Mouse (Mus musculus) R1 (cell line): Measurements from ENCODE around the gene Bpgm.
A peak's percentile ranks its signal among the peaks of the same experiment; 100 is the strongest.

Experiments used
- DNase-seq: peaks from one replicate; pipeline ENCODE4 v3.0.0-alpha.2; 2018; ENCODE audit warnings: low read depth, low spot score

Bpgm gene

DNA sequence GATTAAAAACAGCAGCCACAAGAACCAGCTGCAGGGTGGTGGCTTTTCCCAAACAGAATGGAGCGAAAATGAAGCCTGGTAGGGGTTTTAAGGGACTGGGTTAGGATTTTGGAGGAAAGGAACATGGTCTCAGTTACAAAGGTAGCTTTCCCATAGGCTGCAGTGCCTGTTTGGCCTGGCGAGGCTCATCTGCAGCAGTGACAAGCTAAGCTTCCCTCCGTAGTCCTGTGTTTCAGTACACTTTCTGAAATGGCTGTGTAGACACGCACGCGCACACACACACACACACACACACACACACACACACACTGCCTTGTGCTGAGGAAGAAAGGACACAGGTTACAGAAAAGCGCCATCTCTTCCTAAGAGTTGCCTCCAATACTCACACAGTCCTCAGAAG is 7.8 kb downstream of the Bpgm start:
- no peak for DNase-seq

DNA sequence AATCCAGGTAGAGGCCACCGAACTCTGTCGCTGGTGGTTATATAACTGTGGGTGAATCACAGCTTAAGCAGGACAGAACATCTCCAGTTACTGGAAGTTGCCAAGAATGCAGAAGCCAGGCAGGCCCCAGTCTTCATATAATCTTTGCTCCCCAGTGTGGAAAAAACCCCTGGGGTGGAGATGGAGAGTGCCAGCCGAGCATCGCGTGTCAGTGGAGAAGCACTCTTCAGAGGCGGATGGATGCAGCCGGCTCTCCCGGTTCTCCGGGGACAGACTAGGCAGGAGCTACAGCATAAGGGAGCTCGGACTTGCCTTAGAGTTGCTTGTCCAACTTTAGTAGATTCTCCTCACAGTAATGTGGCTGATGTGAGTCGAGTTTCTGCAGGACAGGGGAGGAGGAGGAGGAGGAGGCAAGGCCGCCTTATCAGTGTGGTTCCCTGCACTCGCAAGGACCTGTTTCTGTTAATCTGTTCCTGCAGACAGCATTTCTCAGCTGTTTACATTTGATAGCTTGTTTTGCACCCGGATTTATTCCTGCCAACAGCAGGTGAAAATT is 10.1 kb downstream of the Bpgm start:
- no peak for DNase-seq

GRCm38 (mm10) chr6:34493327-34494095 is 17.5 kb downstream of the Bpgm start:
- no peak for DNase-seq

- no peak for DNase-seq
Measured at GRCm38 (mm10) chr6:34495140-34495551, 19.1 kb downstream of the Bpgm start.

GRCm38 (mm10) chr6:34497991-34498625 is 22.1 kb downstream of the Bpgm start:
- DNase-seq = no peak

GRCm38 (mm10) chr6:34502291-34502690 is 26.3 kb downstream of the Bpgm start:
- no peak for DNase-seq

- DNase-seq = no peak
Measured at GRCm38 (mm10) chr6:34505957-34506356, 29.9 kb downstream of the Bpgm start.

GRCm38 (mm10) chr6:34507581-34507980 is 31.6 kb downstream of the Bpgm start:
- DNase-seq = no peak

DNA sequence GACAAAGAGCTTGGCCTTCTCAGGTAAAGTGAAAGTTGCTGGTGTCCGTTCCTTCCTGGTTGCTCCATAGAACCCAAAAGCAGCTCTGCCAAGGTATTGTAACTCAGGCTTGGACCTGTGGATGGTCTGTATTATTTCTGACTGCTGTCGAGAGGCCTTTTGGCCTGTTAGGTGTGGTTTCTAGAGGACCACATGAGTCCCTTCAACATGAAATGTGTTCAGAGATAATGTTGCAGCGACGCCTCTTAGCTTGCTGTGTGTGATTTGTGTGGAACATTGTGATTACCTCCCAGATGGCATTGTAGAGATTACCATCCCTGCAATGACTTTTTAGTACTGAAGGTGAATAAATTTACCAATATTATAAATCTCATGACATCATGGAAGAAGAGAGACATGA is 32.0 kb downstream of the Bpgm start:
- DNase-seq = no peak

- no peak for DNase-seq
Measured at GRCm38 (mm10) chr6:34510277-34510676, 34.3 kb downstream of the Bpgm start.

DNA sequence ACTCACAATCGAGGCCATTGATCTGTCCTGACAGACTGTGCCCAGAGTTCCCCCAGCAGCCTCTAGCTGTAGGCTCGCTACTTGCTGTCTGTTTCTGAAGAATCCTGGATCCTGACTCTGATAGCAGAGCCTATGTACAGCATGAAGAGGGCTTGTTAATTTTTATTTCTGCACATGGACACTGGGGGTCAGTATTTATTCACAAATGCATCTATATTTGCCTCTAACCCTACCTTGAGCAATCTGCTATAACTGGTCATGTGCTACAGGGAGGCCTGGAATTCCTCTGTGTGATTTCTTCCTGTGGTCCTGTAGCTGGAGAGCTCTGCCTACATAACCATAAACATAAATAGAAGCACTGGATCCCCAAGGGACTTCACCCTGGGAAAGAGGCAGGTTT is 35.4 kb downstream of the Bpgm start:
- peak; percentile 68 for DNase-seq

DNA sequence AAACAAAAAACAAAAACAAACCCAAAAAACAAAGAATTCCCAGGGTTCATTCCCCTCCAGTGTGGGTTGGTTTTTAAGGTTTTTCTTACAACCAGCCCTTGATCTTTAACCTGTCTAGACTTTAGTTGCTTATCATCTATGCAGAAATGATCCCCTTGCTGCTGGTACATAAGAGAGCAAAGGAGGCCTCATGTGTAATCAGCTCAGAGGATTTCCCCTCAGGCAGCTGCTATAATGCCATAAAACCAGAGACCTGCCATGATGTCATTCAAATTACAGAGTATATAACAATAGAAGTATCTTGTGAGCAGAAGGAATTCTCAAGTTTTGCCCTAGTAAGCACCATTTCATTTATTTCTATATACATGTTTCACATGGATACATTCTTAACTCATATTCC is 36.7 kb downstream of the Bpgm start:
- no peak for DNase-seq

DNA sequence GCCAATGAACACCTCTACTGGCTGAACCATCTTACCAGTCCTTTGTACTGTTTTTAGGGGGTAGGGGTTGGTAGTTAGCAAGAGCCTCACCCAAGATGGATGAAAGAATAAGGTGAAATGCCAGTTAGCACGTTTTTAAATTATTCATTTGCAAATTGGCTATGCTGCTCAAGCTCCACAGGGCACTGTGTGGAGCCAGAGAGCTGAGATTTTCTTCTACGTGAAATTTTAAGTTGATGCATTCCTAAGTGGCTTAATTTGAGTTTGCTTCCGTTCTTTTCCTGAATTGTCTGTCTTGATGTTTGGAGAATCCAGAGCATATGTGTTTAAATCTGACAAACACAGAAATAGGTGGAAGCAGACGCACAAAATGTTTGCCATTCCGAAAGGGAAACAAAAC is 38.6 kb downstream of the Bpgm start:
- no peak for DNase-seq

DNA sequence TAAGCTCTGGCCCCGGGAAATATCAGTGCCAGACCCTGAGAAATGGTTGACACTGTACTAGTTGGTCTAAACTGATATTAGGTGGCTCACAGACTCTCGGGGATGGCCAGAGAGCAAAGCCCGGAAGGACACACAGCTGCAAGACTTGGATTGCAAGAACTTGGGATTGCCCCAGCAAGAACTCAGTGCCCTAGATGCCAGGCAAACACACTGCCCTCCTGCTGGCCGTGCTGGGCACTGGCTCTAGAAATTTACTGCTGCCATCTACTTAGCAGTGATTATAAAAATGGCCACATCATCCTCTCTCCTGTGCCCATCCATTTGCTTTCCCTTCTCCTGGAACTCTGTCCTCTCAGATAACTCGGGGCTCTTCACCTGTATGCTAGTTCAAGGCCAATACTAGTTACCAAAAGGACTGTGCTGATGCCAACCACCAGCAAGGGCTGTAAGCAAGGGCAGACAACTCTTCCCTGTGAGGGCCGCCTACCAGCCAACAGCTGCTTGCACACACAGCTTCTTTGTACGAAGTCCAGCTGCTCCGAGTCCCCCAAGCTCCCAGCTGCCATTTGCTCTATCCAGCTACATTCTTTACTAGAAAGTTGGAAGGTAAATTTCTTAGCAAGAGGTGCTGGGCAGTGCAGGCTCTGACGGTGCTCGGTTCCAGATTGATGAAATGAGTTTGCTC is 39.2 kb downstream of the Bpgm start:
- no peak for DNase-seq

GRCm38 (mm10) chr6:34515783-34516099 is 39.7 kb downstream of the Bpgm start:
- no peak for DNase-seq

DNA sequence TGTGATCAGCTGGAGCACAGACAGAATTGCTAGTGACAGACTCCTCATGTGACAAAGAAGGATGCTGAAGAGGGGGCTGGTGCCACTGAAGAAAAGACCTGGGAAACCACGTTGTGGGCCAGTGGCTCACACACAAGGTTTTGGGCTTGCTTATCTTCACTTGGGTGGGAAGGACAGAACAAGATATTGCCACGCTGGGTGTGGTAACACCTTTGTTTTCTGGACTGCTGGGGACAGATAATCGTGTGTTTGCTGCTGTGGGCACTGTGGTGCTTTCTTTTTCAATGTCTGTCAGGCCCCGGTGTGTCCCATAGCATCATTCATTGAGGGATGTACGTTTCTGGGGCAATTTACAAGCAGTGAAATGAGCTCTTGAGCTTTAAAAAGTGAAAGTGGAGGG is 41.7 kb downstream of the Bpgm start:
- no peak for DNase-seq

- no peak for DNase-seq
Measured at GRCm38 (mm10) chr6:34519087-34519486, 43.1 kb downstream of the Bpgm start.

DNA sequence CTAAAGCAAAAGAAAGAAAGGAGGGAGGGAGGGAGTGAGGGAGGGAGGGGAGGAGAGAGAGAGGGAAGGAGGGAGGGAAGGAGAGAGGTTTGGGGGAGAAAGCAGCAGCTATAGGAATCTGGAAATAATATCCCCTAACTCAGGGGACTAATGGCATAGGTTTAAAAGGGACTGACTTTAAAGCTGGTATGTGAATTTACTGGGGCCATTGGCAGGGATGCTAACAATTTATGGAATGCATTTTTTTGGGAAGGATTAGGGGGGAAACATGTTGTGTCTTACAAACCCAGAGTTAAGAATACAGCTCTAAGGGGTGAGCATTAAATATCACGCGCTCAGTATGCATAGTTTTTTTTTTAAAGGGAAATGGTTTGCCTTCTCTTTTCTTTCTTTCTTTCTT is 44.5 kb downstream of the Bpgm start:
- DNase-seq = no peak

DNA sequence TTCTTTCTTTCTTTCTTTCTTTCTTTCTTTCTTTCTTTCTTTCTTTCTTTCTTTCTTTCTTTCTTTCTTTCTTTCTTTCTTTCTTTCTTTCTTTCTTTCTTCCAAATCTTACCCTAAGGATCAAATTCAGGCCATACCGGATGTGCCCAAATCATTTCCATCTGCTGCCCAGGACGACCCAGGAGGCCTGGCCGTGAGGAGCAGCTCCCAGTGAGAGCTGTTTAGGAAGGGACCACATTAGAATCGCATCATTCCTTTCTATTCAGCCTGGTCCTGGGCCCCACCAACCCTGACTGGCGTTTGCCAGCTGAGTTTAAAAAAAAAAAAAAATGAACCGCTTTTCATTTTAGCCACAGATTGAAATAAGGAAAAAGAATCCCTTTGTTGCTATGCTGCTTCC is 44.9 kb downstream of the Bpgm start:
- no peak for DNase-seq

GRCm38 (mm10) chr6:34523476-34523875 is 47.5 kb downstream of the Bpgm start:
- DNase-seq = no peak

DNA sequence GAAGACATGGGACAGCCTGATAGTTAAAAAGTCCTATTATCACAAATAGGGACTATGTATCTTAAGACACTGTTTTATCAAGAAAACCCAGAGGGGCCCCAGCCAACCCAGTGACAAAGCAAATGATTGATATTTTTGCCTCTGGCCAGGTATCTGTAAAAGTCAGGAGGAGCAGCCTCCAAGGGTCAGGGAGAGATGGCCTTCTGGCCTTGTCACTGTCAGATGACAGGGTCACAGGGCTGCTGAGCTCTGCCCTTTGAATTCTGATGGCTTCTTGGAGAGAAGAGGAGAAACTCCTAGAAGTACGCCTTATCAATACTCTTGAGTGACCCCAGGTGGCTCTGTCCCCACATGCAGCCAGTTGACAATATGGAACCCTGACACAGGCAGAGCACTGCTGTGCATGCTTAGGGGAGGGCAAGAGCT is 49.5 kb downstream of the Bpgm start:
- no peak for DNase-seq

DNA sequence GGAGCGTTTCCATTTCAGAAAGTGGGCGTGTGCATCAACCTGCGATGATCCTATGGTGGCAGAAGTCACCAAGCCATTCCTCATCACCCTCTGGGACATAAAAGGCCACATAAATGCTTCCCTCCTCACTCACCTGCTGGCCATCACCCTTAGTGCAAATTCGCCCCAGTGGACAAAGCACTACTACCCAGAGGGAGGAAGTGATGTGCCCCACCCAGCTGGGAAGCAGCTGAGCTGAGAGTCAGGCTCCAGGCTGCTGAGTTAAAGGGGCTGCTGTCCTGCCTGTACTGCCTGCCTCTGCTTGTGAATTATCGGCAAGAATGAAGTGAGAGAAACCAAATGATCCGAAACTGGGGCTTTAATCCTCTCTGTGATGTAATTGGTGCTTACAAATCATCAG is 49.9 kb downstream of the Bpgm start:
- DNase-seq = no peak

DNA sequence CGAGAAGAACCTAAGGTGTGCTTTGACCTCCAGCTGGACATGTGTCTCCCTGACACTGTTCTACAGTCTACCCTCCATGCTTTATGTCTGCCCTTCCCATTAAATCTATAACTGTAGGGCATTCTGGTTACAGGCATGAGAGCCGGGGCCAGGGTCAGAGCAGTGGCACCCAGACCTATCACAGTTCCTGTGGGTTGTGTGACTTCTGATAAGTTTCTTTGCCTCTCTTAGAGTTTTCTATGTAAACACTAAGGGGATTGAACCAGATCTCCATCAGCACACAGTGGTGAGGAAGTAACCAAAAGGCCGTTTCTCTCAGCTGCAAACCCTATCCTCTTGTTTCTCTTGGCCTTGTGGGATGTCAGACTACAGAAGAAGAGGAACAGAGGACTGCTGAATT is 50.4 kb downstream of the Bpgm start:
- no peak for DNase-seq
